Mouse (Mus musculus): ENCODE data around the gene Zcchc14. TPM values are rescaled to one million over a fixed set of nuclear protein-coding genes. Genes with fewer than 3 reads are reported as not detected.

Gene Zcchc14
- polyA plus RNA-seq, 1 experiment, result 18.2 TPM

- TF ChIP-seq CTCF (IDR thresholded peaks at IDR 0.05; ENCODE audit: control insufficient read depth, insufficient read depth, insufficient read length) (no peak), MAX (IDR thresholded peaks at IDR 0.05) (no peak), FOSL1 (IDR thresholded peaks at IDR 0.05; ENCODE audit: insufficient read depth, low read length, poor library complexity, severe bottlenecking) (no peak), MYOG (IDR thresholded peaks at IDR 0.05; ENCODE audit: control insufficient read depth, extremely low read depth, insufficient read length) (no peak), CEBPB (IDR thresholded peaks at IDR 0.05; ENCODE audit: low read depth) (no peak), MYOD1 (IDR thresholded peaks at IDR 0.05; ENCODE audit: control insufficient read depth, insufficient read length, low read depth) (no peak), USF1 (IDR thresholded peaks at IDR 0.05; ENCODE audit: low read depth) (no peak)
- H3K36me3 ChIP-seq (ENCODE audit: control insufficient read depth, insufficient read depth), result peaks cover 18% of the 10 kb centered on the region
- H3K79me2 ChIP-seq (ENCODE audit: control insufficient read depth, insufficient read depth), result peaks cover 53% of the 10 kb centered on the region
- H3K27me3 ChIP-seq (ENCODE audit: control insufficient read depth, insufficient read depth, insufficient read length), result no peaks in the 10 kb centered on the region
- peak overlapping the region; percentile 100 for H3ac ChIP-seq (ENCODE audit: control insufficient read depth, insufficient read length, low read depth)
- peak overlapping the region; percentile 55 for H3K4me3 ChIP-seq (ENCODE audit: insufficient read depth, poor library complexity, severe bottlenecking)
- peaks cover 49% of the 10 kb centered on the region for H3K79me3 ChIP-seq (ENCODE audit: low read depth)
These were observed 783 bp downstream of the Zcchc14 start for GRCm38 (mm10) chr8:121651874-121652361.

- H3K4me3 ChIP-seq (ENCODE audit: insufficient read depth, poor library complexity, severe bottlenecking), result peak overlapping the region; percentile 55
- H3K79me2 ChIP-seq (ENCODE audit: control insufficient read depth, insufficient read depth), result peaks cover 58% of the 10 kb centered on the region
- peak overlapping the region; percentile 100 for H3ac ChIP-seq (ENCODE audit: control insufficient read depth, insufficient read length, low read depth)
- TF ChIP-seq MAX (IDR thresholded peaks at IDR 0.05), result no peak
- TF ChIP-seq FOSL1 (IDR thresholded peaks at IDR 0.05; ENCODE audit: insufficient read depth, low read length, poor library complexity, severe bottlenecking), result no peak
- no peak for TF ChIP-seq MYOD1 (IDR thresholded peaks at IDR 0.05; ENCODE audit: control insufficient read depth, insufficient read length, low read depth)
- TF ChIP-seq CEBPB (IDR thresholded peaks at IDR 0.05; ENCODE audit: low read depth), result no peak
- no peak for TF ChIP-seq CTCF (IDR thresholded peaks at IDR 0.05; ENCODE audit: control insufficient read depth, insufficient read depth, insufficient read length)
- TF ChIP-seq MYOG (IDR thresholded peaks at IDR 0.05; ENCODE audit: control insufficient read depth, extremely low read depth, insufficient read length), result no peak
- no peak for TF ChIP-seq USF1 (IDR thresholded peaks at IDR 0.05; ENCODE audit: low read depth)
- H3K36me3 ChIP-seq (ENCODE audit: control insufficient read depth, insufficient read depth), result peaks cover 18% of the 10 kb centered on the region
- H3K27me3 ChIP-seq (ENCODE audit: control insufficient read depth, insufficient read depth, insufficient read length), result no peaks in the 10 kb centered on the region
- peaks cover 55% of the 10 kb centered on the region for H3K79me3 ChIP-seq (ENCODE audit: low read depth)
These were observed 1.3 kb downstream of the Zcchc14 start for GRCm38 (mm10) chr8:121651308-121651873.

GRCm38 (mm10) chr8:121650389-121651307 is 2.1 kb downstream of the Zcchc14 start:
- Histone ChIP-seq H3K36me3 (ENCODE audit: control insufficient read depth, insufficient read depth) (peaks cover 18% of the 10 kb centered on the region), H3K4me3 (ENCODE audit: insufficient read depth, poor library complexity, severe bottlenecking) (peak overlapping the region; percentile 55), H3K79me2 (ENCODE audit: control insufficient read depth, insufficient read depth) (peaks cover 66% of the 10 kb centered on the region), H3ac (ENCODE audit: control insufficient read depth, insufficient read length, low read depth) (peak overlapping the region; percentile 100), H3K79me3 (ENCODE audit: low read depth) (peaks cover 62% of the 10 kb centered on the region), H3K27me3 (ENCODE audit: control insufficient read depth, insufficient read depth, insufficient read length) (no peaks in the 10 kb centered on the region)
- no peak for TF ChIP-seq MYOG (IDR thresholded peaks at IDR 0.05; ENCODE audit: control insufficient read depth, extremely low read depth, insufficient read length)
- TF ChIP-seq CEBPB (IDR thresholded peaks at IDR 0.05; ENCODE audit: low read depth), result no peak
- no peak for TF ChIP-seq FOSL1 (IDR thresholded peaks at IDR 0.05; ENCODE audit: insufficient read depth, low read length, poor library complexity, severe bottlenecking)
- no peak for TF ChIP-seq USF1 (IDR thresholded peaks at IDR 0.05; ENCODE audit: low read depth)
- TF ChIP-seq MYOD1 (IDR thresholded peaks at IDR 0.05; ENCODE audit: control insufficient read depth, insufficient read length, low read depth), result no peak
- TF ChIP-seq CTCF (IDR thresholded peaks at IDR 0.05; ENCODE audit: control insufficient read depth, insufficient read depth, insufficient read length), result no peak
- no peak for TF ChIP-seq MAX (IDR thresholded peaks at IDR 0.05)

GRCm38 (mm10) chr8:121649904-121650303 is 2.8 kb downstream of the Zcchc14 start:
- TF ChIP-seq MYOD1 (IDR thresholded peaks at IDR 0.05; ENCODE audit: control insufficient read depth, insufficient read length, low read depth), result peak; percentile 11
- no peak for TF ChIP-seq FOSL1 (IDR thresholded peaks at IDR 0.05; ENCODE audit: insufficient read depth, low read length, poor library complexity, severe bottlenecking)
- H3K36me3 ChIP-seq (ENCODE audit: control insufficient read depth, insufficient read depth), result peaks cover 18% of the 10 kb centered on the region
- H3K27me3 ChIP-seq (ENCODE audit: control insufficient read depth, insufficient read depth, insufficient read length), result no peaks in the 10 kb centered on the region
- H3ac ChIP-seq (ENCODE audit: control insufficient read depth, insufficient read length, low read depth), result peak overlapping the region; percentile 34
- peaks cover 69% of the 10 kb centered on the region for H3K79me3 ChIP-seq (ENCODE audit: low read depth)
- H3K4me3 ChIP-seq (ENCODE audit: insufficient read depth, poor library complexity, severe bottlenecking), result no peak overlapping the region
- H3K79me2 ChIP-seq (ENCODE audit: control insufficient read depth, insufficient read depth), result peaks cover 73% of the 10 kb centered on the region

GRCm38 (mm10) chr8:121649423-121649822 is 3.3 kb downstream of the Zcchc14 start:
- TF ChIP-seq CTCF (IDR thresholded peaks at IDR 0.05; ENCODE audit: control insufficient read depth, insufficient read depth, insufficient read length) (no peak), MAX (IDR thresholded peaks at IDR 0.05) (no peak), CEBPB (IDR thresholded peaks at IDR 0.05; ENCODE audit: low read depth) (no peak)
- peaks cover 18% of the 10 kb centered on the region for H3K36me3 ChIP-seq (ENCODE audit: control insufficient read depth, insufficient read depth)
- H3K27me3 ChIP-seq (ENCODE audit: control insufficient read depth, insufficient read depth, insufficient read length), result no peaks in the 10 kb centered on the region
- no peak overlapping the region for H3ac ChIP-seq (ENCODE audit: control insufficient read depth, insufficient read length, low read depth)
- peaks cover 74% of the 10 kb centered on the region for H3K79me3 ChIP-seq (ENCODE audit: low read depth)
- no peak overlapping the region for H3K4me3 ChIP-seq (ENCODE audit: insufficient read depth, poor library complexity, severe bottlenecking)
- H3K79me2 ChIP-seq (ENCODE audit: control insufficient read depth, insufficient read depth), result peaks cover 78% of the 10 kb centered on the region

Measured in C2C12 (cell line).